Mouse (Mus musculus) hindbrain, embryonic 13.5 days (tissue): Measurements from ENCODE around the gene Rsph9. TPM values are rescaled to one million over a fixed set of nuclear protein-coding genes. Genes with fewer than 3 reads are reported as not detected.

ENCODE experiments used
- polyA plus RNA-seq: library from polyadenylated mRNA; unstranded; fragments of >200 nt; fragmentation: Nextera tagmentation; extraction: Ambion mirVana; gene quantifications from 2 replicates; pipeline ENCODE4 v1.2.1, GENCODE M21; 2015

Gene Rsph9
- polyA plus RNA-seq, 1 experiment from 2014 or later, result 33.8 TPM

Other genes starting within 250 kb of the Rsph9 start
- 2.8 and 4.1 TPM in 2 replicates for gene Vegfa, start 111.8 kb downstream of the Rsph9 start, polyA plus RNA-seq
- 147 and 149 TPM in 2 replicates for gene Mrps18a, start 33.2 kb downstream of the Rsph9 start, polyA plus RNA-seq
- gene Mad2l1bp, start 9.3 kb upstream of the Rsph9 start, polyA plus RNA-seq, result 27.5 and 28.4 TPM in 2 replicates
- 44.9 and 47.2 TPM in 2 replicates for gene Gtpbp2, start 16.8 kb upstream of the Rsph9 start, polyA plus RNA-seq
- 8.7 and 9.0 TPM in 2 replicates for gene Polh, start 58.4 kb upstream of the Rsph9 start, polyA plus RNA-seq
- 38.2 and 38.9 TPM in 2 replicates for gene Xpo5, start 58.6 kb upstream of the Rsph9 start, polyA plus RNA-seq
- gene Polr1c, start 103.8 kb upstream of the Rsph9 start, polyA plus RNA-seq, result 82.7 and 85.7 TPM in 2 replicates
- gene Yipf3, start 103.9 kb upstream of the Rsph9 start, polyA plus RNA-seq, result 87.5 and 90.8 TPM in 2 replicates
- 7.3 and 9.5 TPM in 2 replicates for gene Lrrc73, start 109.3 kb upstream of the Rsph9 start, polyA plus RNA-seq
- gene Tjap1, start 138.8 kb upstream of the Rsph9 start, polyA plus RNA-seq, result 28.6 and 33.8 TPM in 2 replicates
- 9.5 and 11.1 TPM in 2 replicates for gene Dlk2, start 153.2 kb upstream of the Rsph9 start, polyA plus RNA-seq
- gene Abcc10, start 184.1 kb upstream of the Rsph9 start, polyA plus RNA-seq, result 8.9 and 9.9 TPM in 2 replicates
- gene Zfp318, start 239.5 kb upstream of the Rsph9 start, polyA plus RNA-seq, result 18.0 and 19.1 TPM in 2 replicates